Mouse (Mus musculus): ENCODE data around the gene Sult1d1. TPM values are rescaled to one million over a fixed set of nuclear protein-coding genes. Genes with fewer than 3 reads are reported as not detected.

Sult1d1 gene
- not detected in 2 replicates for polyA plus RNA-seq (2012; rRNA removed)

DNA sequence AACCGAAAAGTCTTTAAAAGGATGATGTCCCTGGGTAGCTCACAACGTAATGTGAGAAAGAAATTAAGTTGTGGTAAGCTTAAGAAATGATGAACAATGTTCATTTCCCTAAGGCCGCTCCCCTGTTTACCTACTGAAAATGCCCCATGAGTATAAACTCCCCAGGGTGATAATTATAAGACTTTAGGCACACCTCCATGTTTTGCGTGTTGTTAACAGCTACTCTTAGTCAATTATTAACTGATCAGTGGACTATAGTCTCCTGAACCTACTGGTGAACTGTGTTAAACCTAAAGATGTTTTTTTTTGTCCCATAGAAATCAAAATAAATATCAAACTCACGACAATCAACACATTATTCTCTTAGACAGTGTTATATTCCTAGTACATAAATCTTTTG is at the start of gene Sult1d1:
Sult1d1 (minus strand) TSS at position 183 of the 400 bp plus-strand sequence.
- Histone ChIP-seq H3K4me3 (replicated peaks; ENCODE audit: insufficient read depth, low read depth, low read length) (no peak within 1 kb of the TSS), H3K27ac (ENCODE audit: insufficient read depth, low read length) (no peak within 1 kb of the TSS), H3K27me3 (ENCODE audit: control insufficient read depth, insufficient read depth, low read length) (no peaks in the 10 kb centered on the region), H3K4me1 (ENCODE audit: control insufficient read depth, insufficient read depth, low read length) (no peaks in the 10 kb centered on the region)
- 87% methylated on average over 5 of the region's 5 CpGs for WGBS
- TF ChIP-seq POLR2A (IDR thresholded peaks at IDR 0.05; ENCODE audit: borderline replicate concordance, insufficient read depth, low read length) = no peak
- TF ChIP-seq CTCF (IDR thresholded peaks at IDR 0.05; ENCODE audit: borderline replicate concordance, insufficient read depth, low read depth, low read length) = no peak
- no peak for DNase-seq

DNA sequence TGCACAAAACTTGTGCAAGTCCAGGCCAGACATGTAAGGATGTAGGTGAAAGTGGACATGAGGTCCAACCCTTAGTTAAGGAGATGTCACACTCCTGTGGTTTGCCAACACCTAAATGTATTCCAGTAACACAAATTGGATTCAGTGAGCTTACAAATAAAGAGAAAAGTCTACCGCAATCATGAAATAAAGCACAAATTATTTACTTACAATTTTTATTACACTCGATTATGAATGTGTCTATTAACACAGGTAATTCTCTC is 46.2 kb upstream of the Sult1d1 start:
- Histone ChIP-seq H3K27me3 (ENCODE audit: control insufficient read depth, insufficient read depth, low read length) (no peaks in the 10 kb centered on the region), H3K4me3 (replicated peaks; ENCODE audit: insufficient read depth, low read depth, low read length) (no peak overlapping the region), H3K27ac (ENCODE audit: insufficient read depth, low read length) (no peak overlapping the region), H3K4me1 (ENCODE audit: control insufficient read depth, insufficient read depth, low read length) (no peaks in the 10 kb centered on the region)
- no peak for DNase-seq
- TF ChIP-seq POLR2A (IDR thresholded peaks at IDR 0.05; ENCODE audit: borderline replicate concordance, insufficient read depth, low read length) = no peak
- no peak for TF ChIP-seq CTCF (IDR thresholded peaks at IDR 0.05; ENCODE audit: borderline replicate concordance, insufficient read depth, low read depth, low read length)
- 88% methylated on average over 2 of the region's 2 CpGs for WGBS

DNA sequence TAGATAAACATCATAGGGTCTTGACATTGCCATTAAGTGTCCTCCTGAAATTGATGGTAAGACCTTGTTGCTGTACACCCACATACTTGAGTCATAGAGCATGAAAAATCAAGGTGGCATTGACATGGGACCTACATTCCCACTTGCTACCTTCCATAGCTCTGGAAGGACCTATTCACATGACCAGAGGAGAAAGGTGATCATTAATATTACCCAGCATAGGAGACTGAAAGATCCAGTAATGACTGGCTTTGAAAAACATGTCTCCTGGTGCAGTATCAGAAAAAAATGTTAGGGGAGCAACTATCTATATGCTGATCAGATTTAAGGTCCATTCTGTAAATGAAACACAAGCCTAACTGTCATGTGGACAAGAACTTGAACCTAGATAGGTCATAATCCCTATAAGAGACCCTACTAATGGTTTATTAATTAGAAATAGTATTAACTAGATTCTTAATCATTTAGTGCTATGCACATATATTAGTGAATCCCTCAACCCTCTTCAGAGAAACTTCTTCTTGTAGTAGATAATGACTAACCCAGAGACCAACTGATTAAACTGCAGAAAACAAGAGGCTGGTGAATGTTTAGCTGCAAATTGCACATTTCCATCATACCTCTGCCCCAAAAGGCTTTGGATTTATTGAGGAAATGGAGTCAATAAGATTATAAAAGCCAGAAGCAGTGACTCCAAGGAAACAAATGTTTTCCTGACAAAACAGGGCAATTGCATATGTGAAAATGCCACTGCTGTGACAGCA is 45.7 kb upstream of the Sult1d1 start:
- DNase-seq = no peak
- H3K4me1 ChIP-seq (ENCODE audit: control insufficient read depth, insufficient read depth, low read length) = no peaks in the 10 kb centered on the region
- H3K27me3 ChIP-seq (ENCODE audit: control insufficient read depth, insufficient read depth, low read length) = no peaks in the 10 kb centered on the region
- H3K4me3 ChIP-seq (replicated peaks; ENCODE audit: insufficient read depth, low read depth, low read length) = no peak overlapping the region
- no peak overlapping the region for H3K27ac ChIP-seq (ENCODE audit: insufficient read depth, low read length)
- TF ChIP-seq CTCF (IDR thresholded peaks at IDR 0.05; ENCODE audit: borderline replicate concordance, insufficient read depth, low read depth, low read length) (no peak), POLR2A (IDR thresholded peaks at IDR 0.05; ENCODE audit: borderline replicate concordance, insufficient read depth, low read length) (no peak)

- no peaks in the 10 kb centered on the region for H3K27me3 ChIP-seq (ENCODE audit: control insufficient read depth, insufficient read depth, low read length)
- TF ChIP-seq POLR2A (IDR thresholded peaks at IDR 0.05; ENCODE audit: borderline replicate concordance, insufficient read depth, low read length) = no peak
- TF ChIP-seq CTCF (IDR thresholded peaks at IDR 0.05; ENCODE audit: borderline replicate concordance, insufficient read depth, low read depth, low read length) = no peak
- WGBS = 35% methylated on average over 3 of the region's 3 CpGs
Measured at GRCm38 (mm10) chr5:87601018-87601417, 32.2 kb upstream of the Sult1d1 start.

GRCm38 (mm10) chr5:87597891-87598290 is 29.1 kb upstream of the Sult1d1 start:
- TF ChIP-seq POLR2A (IDR thresholded peaks at IDR 0.05; ENCODE audit: borderline replicate concordance, insufficient read depth, low read length) (no peak), CTCF (IDR thresholded peaks at IDR 0.05; ENCODE audit: borderline replicate concordance, insufficient read depth, low read depth, low read length) (no peak)
- H3K4me1 ChIP-seq (ENCODE audit: control insufficient read depth, insufficient read depth, low read length) = no peaks in the 10 kb centered on the region
- no peak for DNase-seq
- WGBS = 60% methylated on average over 2 of the region's 2 CpGs
- no peak overlapping the region for H3K27ac ChIP-seq (ENCODE audit: insufficient read depth, low read length)
- H3K27me3 ChIP-seq (ENCODE audit: control insufficient read depth, insufficient read depth, low read length) = no peaks in the 10 kb centered on the region
- no peak overlapping the region for H3K4me3 ChIP-seq (replicated peaks; ENCODE audit: insufficient read depth, low read depth, low read length)

More at GRCm38 (mm10) chr5:87601018-87601417, 32.2 kb upstream of the Sult1d1 start:
- no peak overlapping the region for H3K27ac ChIP-seq (ENCODE audit: insufficient read depth, low read length)
- DNase-seq = no peak
- no peak overlapping the region for H3K4me3 ChIP-seq (replicated peaks; ENCODE audit: insufficient read depth, low read depth, low read length)
- no peaks in the 10 kb centered on the region for H3K4me1 ChIP-seq (ENCODE audit: control insufficient read depth, insufficient read depth, low read length)

- Histone ChIP-seq H3K27me3 (ENCODE audit: control insufficient read depth, insufficient read depth, low read length) (no peaks in the 10 kb centered on the region), H3K4me1 (ENCODE audit: control insufficient read depth, insufficient read depth, low read length) (no peaks in the 10 kb centered on the region), H3K27ac (ENCODE audit: insufficient read depth, low read length) (no peak within 1 kb of the TSS), H3K4me3 (replicated peaks; ENCODE audit: insufficient read depth, low read depth, low read length) (no peak within 1 kb of the TSS)
- WGBS = 81% methylated on average over 5 of the region's 5 CpGs
- DNase-seq = no peak
- TF ChIP-seq POLR2A (IDR thresholded peaks at IDR 0.05; ENCODE audit: borderline replicate concordance, insufficient read depth, low read length) (no peak), CTCF (IDR thresholded peaks at IDR 0.05; ENCODE audit: borderline replicate concordance, insufficient read depth, low read depth, low read length) (no peak)
Measured at GRCm38 (mm10) chr5:87591494-87591893, 22.7 kb upstream of the Sult1d1 start, which contains the start of gene Sult1e1. Gene Sult1e1 (minus strand): TSS chr5:87591594.

GRCm38 (mm10) chr5:87589916-87590315 is 21.1 kb upstream of the Sult1d1 start:
- TF ChIP-seq CTCF (IDR thresholded peaks at IDR 0.05; ENCODE audit: borderline replicate concordance, insufficient read depth, low read depth, low read length) = no peak
- no peak for TF ChIP-seq POLR2A (IDR thresholded peaks at IDR 0.05; ENCODE audit: borderline replicate concordance, insufficient read depth, low read length)
- no peaks in the 10 kb centered on the region for H3K27me3 ChIP-seq (ENCODE audit: control insufficient read depth, insufficient read depth, low read length)
- 83% methylated on average over 2 of the region's 2 CpGs for WGBS
- H3K4me3 ChIP-seq (replicated peaks; ENCODE audit: insufficient read depth, low read depth, low read length) = no peak overlapping the region
- no peak overlapping the region for H3K27ac ChIP-seq (ENCODE audit: insufficient read depth, low read length)
- no peaks in the 10 kb centered on the region for H3K4me1 ChIP-seq (ENCODE audit: control insufficient read depth, insufficient read depth, low read length)
- DNase-seq = no peak

DNA sequence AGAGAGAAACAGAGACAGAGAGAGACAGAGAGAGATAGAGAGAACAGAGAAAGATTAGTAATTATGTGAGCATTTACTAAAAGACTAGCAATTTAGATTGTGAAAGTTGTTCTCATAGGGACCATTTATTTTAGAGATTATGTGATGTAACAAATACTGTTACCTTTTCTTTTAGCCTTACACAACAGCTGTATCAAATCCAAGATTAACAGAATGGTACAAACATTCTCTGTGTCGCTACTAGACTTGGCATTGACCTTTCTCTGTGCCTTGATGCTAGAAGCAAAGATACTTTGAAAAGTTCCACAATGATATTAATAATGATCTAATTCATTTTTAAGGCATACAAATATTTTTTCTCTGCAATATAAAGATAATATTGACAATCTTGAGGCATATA is 11.6 kb upstream of the Sult1d1 start:
- 82% methylated on average over 1 of the region's 1 CpGs for WGBS
- Histone ChIP-seq H3K4me1 (ENCODE audit: control insufficient read depth, insufficient read depth, low read length) (no peaks in the 10 kb centered on the region), H3K4me3 (replicated peaks; ENCODE audit: insufficient read depth, low read depth, low read length) (no peak overlapping the region), H3K27ac (ENCODE audit: insufficient read depth, low read length) (no peak overlapping the region), H3K27me3 (ENCODE audit: control insufficient read depth, insufficient read depth, low read length) (no peaks in the 10 kb centered on the region)
- no peak for DNase-seq
- TF ChIP-seq CTCF (IDR thresholded peaks at IDR 0.05; ENCODE audit: borderline replicate concordance, insufficient read depth, low read depth, low read length) (no peak), POLR2A (IDR thresholded peaks at IDR 0.05; ENCODE audit: borderline replicate concordance, insufficient read depth, low read length) (no peak)
